Mouse (Mus musculus): ENCODE results near the gene Mef2a. TPM values are rescaled to one million over a fixed set of nuclear protein-coding genes. Genes with fewer than 3 reads are reported as not detected.
A peak's percentile ranks its signal among the peaks of the same experiment; 100 is the strongest.

Mef2a gene
- polyA plus RNA-seq, 1 experiment = 59.1 TPM

GRCm38 (mm10) chr7:67380174-67381129 is 7.8 kb upstream of the Mef2a start:
- no peaks in the 10 kb centered on the region for H3K27me3 ChIP-seq (ENCODE audit: control insufficient read depth, insufficient read depth, low read length)
- H3K27ac ChIP-seq (ENCODE audit: insufficient read depth, low read length) = no peak overlapping the region
- WGBS = 95% methylated on average over 6 of the region's 6 CpGs
- H3K4me3 ChIP-seq (replicated peaks; ENCODE audit: insufficient read depth, low read depth, low read length) = no peak overlapping the region
- H3K4me1 ChIP-seq (ENCODE audit: control insufficient read depth, insufficient read depth, low read length) = no peaks in the 10 kb centered on the region
- DNase-seq = no peak
- TF ChIP-seq POLR2A (IDR thresholded peaks at IDR 0.05; ENCODE audit: borderline replicate concordance, insufficient read depth, low read length) (no peak), CTCF (IDR thresholded peaks at IDR 0.05; ENCODE audit: borderline replicate concordance, insufficient read depth, low read depth, low read length) (no peak)

- TF ChIP-seq POLR2A (IDR thresholded peaks at IDR 0.05; ENCODE audit: borderline replicate concordance, insufficient read depth, low read length) = no peak
- TF ChIP-seq CTCF (IDR thresholded peaks at IDR 0.05; ENCODE audit: borderline replicate concordance, insufficient read depth, low read depth, low read length) = no peak
- H3K27me3 ChIP-seq (ENCODE audit: control insufficient read depth, insufficient read depth, low read length) = no peaks in the 10 kb centered on the region
- H3K4me3 ChIP-seq (replicated peaks; ENCODE audit: insufficient read depth, low read depth, low read length) = no peak overlapping the region
- no peaks in the 10 kb centered on the region for H3K4me1 ChIP-seq (ENCODE audit: control insufficient read depth, insufficient read depth, low read length)
- no peak overlapping the region for H3K27ac ChIP-seq (ENCODE audit: insufficient read depth, low read length)
- no peak for DNase-seq
- WGBS = 73% methylated on average over 6 of the region's 6 CpGs
Observed at GRCm38 (mm10) chr7:67376796-67377195, 4.1 kb upstream of the Mef2a start.

- Histone ChIP-seq H3K27me3 (ENCODE audit: control insufficient read depth, insufficient read depth, low read length) (no peaks in the 10 kb centered on the region), H3K27ac (ENCODE audit: insufficient read depth, low read length) (no peak overlapping the region), H3K4me3 (replicated peaks; ENCODE audit: insufficient read depth, low read depth, low read length) (no peak overlapping the region), H3K4me1 (ENCODE audit: control insufficient read depth, insufficient read depth, low read length) (peaks cover 2% of the 10 kb centered on the region; the same call in 1 of the 2 replicates)
- DNase-seq = peak; percentile 15 to 27
- 81% methylated on average over 5 of the region's 5 CpGs for WGBS
- TF ChIP-seq POLR2A (IDR thresholded peaks at IDR 0.05; ENCODE audit: borderline replicate concordance, insufficient read depth, low read length) (no peak), CTCF (IDR thresholded peaks at IDR 0.05; ENCODE audit: borderline replicate concordance, insufficient read depth, low read depth, low read length) (no peak)
Observed at GRCm38 (mm10) chr7:67373975-67374374, 1.3 kb upstream of the Mef2a start.

DNA sequence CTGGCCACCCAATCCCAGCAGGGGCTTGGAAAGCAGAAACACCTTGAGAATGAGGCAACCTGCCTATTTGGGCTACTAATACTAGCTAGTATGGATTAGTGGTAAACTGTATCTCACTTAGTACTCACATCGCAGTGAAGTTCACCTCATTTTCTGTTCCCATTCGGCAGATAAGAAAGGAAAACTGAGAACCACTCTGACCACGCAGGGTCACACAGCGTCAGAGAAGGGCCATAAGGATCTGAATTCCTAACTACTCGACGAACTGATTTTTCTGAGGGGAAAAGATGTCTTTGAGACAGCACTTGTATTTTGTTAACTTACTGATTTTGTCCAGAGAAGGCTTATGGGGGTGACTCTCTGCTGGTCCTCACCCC is 914 bp upstream of the Mef2a start:
- DNase-seq = no peak
- H3K4me1 ChIP-seq (ENCODE audit: control insufficient read depth, insufficient read depth, low read length) = peaks cover 2% of the 10 kb centered on the region; the same call in 1 of the 2 replicates
- WGBS = 46% methylated on average over 6 of the region's 6 CpGs
- H3K27ac ChIP-seq (ENCODE audit: insufficient read depth, low read length) = peak overlapping the region; percentile 100
- TF ChIP-seq POLR2A (IDR thresholded peaks at IDR 0.05; ENCODE audit: borderline replicate concordance, insufficient read depth, low read length) (no peak), CTCF (IDR thresholded peaks at IDR 0.05; ENCODE audit: borderline replicate concordance, insufficient read depth, low read depth, low read length) (no peak)
- peak overlapping the region; percentile 89 for H3K4me3 ChIP-seq (replicated peaks; ENCODE audit: insufficient read depth, low read depth, low read length)
- no peaks in the 10 kb centered on the region for H3K27me3 ChIP-seq (ENCODE audit: control insufficient read depth, insufficient read depth, low read length)

DNA sequence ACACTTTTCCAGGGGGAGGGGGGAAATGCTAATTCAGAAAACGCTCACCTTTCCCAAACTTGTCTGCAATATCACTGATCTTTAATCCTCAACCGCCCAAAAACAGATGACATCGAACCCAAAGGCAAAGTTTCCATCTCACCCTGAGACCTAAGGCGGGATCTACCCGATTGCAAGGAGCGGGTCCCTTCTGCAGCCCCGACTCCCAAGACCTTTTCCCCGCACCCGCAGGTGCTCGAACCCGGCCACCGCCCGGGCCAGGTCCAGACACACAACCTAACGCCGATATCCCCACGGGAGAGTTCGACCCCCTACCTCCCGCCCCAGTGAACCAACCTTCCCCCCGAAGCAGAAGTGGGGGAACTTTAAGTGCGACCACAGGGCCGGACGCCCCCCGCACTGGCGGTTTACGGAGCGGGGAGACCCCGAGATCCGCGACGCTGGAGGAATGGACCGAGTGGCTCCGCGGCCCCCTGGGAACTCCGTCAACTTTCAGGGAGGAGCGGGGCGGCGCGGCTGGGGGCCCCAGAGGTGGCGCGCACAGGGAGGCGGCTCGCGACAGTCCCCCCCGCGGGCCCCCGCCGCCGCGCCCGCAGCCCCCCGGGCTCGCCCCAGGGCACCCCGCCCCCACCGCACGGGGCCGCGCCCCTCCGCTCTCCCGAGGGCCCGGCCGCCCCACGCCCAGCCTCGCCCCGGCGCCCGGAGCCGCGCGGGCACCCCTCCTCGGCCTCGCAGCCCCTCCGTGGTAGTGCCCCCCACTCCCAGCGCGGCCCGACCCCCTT is 576 bp downstream of the Mef2a start:
- peak; percentile 45 to 59 for DNase-seq
- Histone ChIP-seq H3K4me3 (replicated peaks; ENCODE audit: insufficient read depth, low read depth, low read length) (peak overlapping the region; percentile 89), H3K4me1 (ENCODE audit: control insufficient read depth, insufficient read depth, low read length) (peaks cover 2% of the 10 kb centered on the region; the same call in 1 of the 2 replicates), H3K27ac (ENCODE audit: insufficient read depth, low read length) (peak overlapping the region; percentile 100), H3K27me3 (ENCODE audit: control insufficient read depth, insufficient read depth, low read length) (no peaks in the 10 kb centered on the region)
- WGBS = under 1% methylated on average over 50 of the region's 75 CpGs
- TF ChIP-seq CTCF (IDR thresholded peaks at IDR 0.05; ENCODE audit: borderline replicate concordance, insufficient read depth, low read depth, low read length) (no peak), POLR2A (IDR thresholded peaks at IDR 0.05; ENCODE audit: borderline replicate concordance, insufficient read depth, low read length) (no peak)

DNA sequence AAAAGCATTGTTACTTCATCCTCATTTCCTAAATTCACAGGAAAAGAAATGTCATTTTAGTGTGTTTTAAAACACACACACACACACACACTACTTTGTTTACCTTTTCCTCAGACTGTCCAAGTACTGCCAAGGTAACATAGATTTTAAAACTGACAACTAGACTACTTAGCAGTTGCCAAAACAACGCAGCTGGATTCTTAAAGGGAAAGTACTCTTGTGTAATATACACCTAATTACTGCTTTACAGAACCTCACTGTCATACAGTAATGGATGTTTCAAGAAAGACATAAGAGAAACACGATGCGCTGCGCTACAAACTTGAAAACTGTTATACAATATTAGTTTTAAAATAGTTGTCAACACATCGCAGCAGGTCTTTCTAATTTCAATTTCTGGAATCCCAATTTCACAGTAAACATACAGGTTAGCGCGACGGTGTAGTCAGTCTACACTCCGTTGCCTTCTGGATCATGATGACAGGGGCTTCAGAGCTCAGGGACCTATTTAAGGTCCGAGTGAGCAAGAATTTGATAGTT is 1.2 kb downstream of the Mef2a start:
- H3K27ac ChIP-seq (ENCODE audit: insufficient read depth, low read length) = peak overlapping the region; percentile 90
- 9% methylated on average over 10 of the region's 10 CpGs for WGBS

GRCm38 (mm10) chr7:67369645-67370044 is 3.0 kb downstream of the Mef2a start:
- no peak for TF ChIP-seq POLR2A (IDR thresholded peaks at IDR 0.05; ENCODE audit: borderline replicate concordance, insufficient read depth, low read length)
- TF ChIP-seq CTCF (IDR thresholded peaks at IDR 0.05; ENCODE audit: borderline replicate concordance, insufficient read depth, low read depth, low read length) = no peak
- Histone ChIP-seq H3K27me3 (ENCODE audit: control insufficient read depth, insufficient read depth, low read length) (no peaks in the 10 kb centered on the region), H3K27ac (ENCODE audit: insufficient read depth, low read length) (no peak overlapping the region), H3K4me3 (replicated peaks; ENCODE audit: insufficient read depth, low read depth, low read length) (no peak overlapping the region), H3K4me1 (ENCODE audit: control insufficient read depth, insufficient read depth, low read length) (peaks cover 6% of the 10 kb centered on the region; the same call in 1 of the 2 replicates)
- DNase-seq = no peak
- 36% methylated on average over 4 of the region's 4 CpGs for WGBS

More for the DNA sequence above, 1.2 kb downstream of the Mef2a start:
- no peak for TF ChIP-seq CTCF (IDR thresholded peaks at IDR 0.05; ENCODE audit: borderline replicate concordance, insufficient read depth, low read depth, low read length)
- TF ChIP-seq POLR2A (IDR thresholded peaks at IDR 0.05; ENCODE audit: borderline replicate concordance, insufficient read depth, low read length) = no peak
- no peaks in the 10 kb centered on the region for H3K27me3 ChIP-seq (ENCODE audit: control insufficient read depth, insufficient read depth, low read length)
- H3K4me1 ChIP-seq (ENCODE audit: control insufficient read depth, insufficient read depth, low read length) = peaks cover 2% of the 10 kb centered on the region; the same call in 1 of the 2 replicates
- peak overlapping the region; percentile 89 for H3K4me3 ChIP-seq (replicated peaks; ENCODE audit: insufficient read depth, low read depth, low read length)
- DNase-seq = peak in 1 of 2 experiments; percentile 22
